Mouse (Mus musculus): ENCODE data around the gene Sema6b. TPM values are rescaled to one million over a fixed set of nuclear protein-coding genes. Genes with fewer than 3 reads are reported as not detected.
"Not testable (repeated sequence)": the region's sequence is repeated elsewhere in the genome, so short reads cannot be mapped to it uniquely, and the experiment has no call there.

Sema6b gene
- polyA plus RNA-seq, 1 experiment from 2014 or later, result 1.5 TPM

DNA sequence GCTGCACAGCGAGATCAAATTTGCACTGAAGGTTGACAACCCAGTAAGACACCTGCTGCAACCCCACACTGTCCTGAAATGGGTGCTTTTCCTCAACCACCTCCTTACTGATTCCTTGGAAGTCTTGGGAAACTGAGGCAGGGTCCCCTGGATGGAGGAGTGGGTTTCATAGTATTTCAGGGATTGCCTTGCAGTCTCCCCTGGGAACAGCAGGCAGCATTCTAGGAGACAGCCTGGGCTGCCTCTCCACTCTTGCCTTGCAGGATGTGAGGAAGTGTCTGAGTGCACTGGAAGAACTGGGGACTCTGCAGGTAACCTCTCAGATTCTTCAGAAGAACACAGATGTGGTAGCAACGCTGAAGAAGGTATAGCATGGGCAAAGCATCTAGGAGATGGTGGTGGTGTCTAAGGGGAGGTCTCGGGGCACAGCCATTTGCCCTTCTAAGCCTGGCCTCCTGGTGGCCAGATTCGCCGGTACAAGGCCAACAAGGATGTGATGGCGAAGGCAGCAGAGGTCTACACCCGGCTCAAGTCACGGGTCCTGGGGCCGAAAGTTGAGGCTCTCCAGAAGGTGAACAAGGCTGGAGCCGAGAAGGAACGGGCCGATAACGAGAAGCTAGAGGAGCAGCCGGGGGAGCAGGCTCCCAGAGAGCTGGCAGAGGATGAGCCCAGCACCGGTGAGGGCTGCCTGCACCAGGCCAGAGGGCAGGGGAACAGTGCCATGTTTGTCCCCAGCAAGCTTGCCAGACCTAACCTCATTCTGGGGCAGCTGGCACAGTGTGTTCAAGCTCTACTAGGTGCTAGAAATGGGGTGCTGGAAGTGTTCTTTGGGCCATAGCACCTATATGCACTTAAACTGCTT lies 41.2 kb downstream of the Sema6b start:
- H3K27ac ChIP-seq, result no peak overlapping the region
- H3K9me3 ChIP-seq (replicated peaks), result no peaks in the 10 kb centered on the region
- H3K36me3 ChIP-seq, result peaks cover 99% of the 10 kb centered on the region
- no peaks in the 10 kb centered on the region for H3K4me1 ChIP-seq
- H3K4me2 ChIP-seq, result no peak overlapping the region
- H3K27me3 ChIP-seq (replicated peaks), result no peaks in the 10 kb centered on the region
- no peak for ATAC-seq
- 85% methylated on average over 15 of the region's 15 CpGs for WGBS (ENCODE audit: insufficient replicate concordance)
- no peak overlapping the region for H3K9ac ChIP-seq
- no peak overlapping the region for H3K4me3 ChIP-seq

- H3K27me3 ChIP-seq (replicated peaks), result no peaks in the 10 kb centered on the region
- peaks cover 98% of the 10 kb centered on the region for H3K36me3 ChIP-seq
- H3K27ac ChIP-seq, result no peak overlapping the region
Observed at GRCm38 (mm10) chr17:56098180-56098579, 42.0 kb downstream of the Sema6b start.

DNA sequence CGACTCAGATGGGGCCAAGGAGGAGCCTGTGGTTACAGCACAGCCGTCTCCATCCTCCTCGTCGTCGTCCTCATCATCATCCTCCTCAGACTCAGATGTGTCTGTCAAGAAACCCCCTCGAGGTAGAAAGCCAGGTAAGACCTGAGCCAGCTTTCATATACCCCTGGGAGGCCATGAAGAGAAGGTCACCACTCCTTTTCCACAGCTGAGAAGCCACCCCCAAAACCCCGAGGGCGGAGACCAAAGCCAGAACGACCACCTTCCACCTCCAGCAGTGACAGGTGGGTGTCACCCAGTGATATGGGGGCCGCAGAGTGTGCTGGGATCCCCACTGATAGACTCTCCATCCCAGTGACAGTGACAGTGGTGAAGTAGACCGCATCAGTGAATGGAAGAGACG lies 43.3 kb downstream of the Sema6b start:
- no peak overlapping the region for H3K4me2 ChIP-seq
- H3K27me3 ChIP-seq (replicated peaks), result no peaks in the 10 kb centered on the region
- H3K9me3 ChIP-seq (replicated peaks), result no peaks in the 10 kb centered on the region
- no peak overlapping the region for H3K4me3 ChIP-seq
- H3K9ac ChIP-seq, result no peak overlapping the region
- H3K4me1 ChIP-seq, result no peaks in the 10 kb centered on the region
- ATAC-seq, result no peak
- 81% methylated on average over 12 of the region's 12 CpGs for WGBS (ENCODE audit: insufficient replicate concordance)
- peaks cover 92% of the 10 kb centered on the region for H3K36me3 ChIP-seq
- H3K27ac ChIP-seq, result no peak overlapping the region

More at GRCm38 (mm10) chr17:56098180-56098579, 42.0 kb downstream of the Sema6b start:
- no peak for ATAC-seq
- H3K9me3 ChIP-seq (replicated peaks), result no peaks in the 10 kb centered on the region
- H3K9ac ChIP-seq, result no peak overlapping the region
- no peak overlapping the region for H3K4me3 ChIP-seq
- 90% methylated on average over 8 of the region's 8 CpGs for WGBS (ENCODE audit: insufficient replicate concordance)
- no peak overlapping the region for H3K4me2 ChIP-seq
- H3K4me1 ChIP-seq, result no peaks in the 10 kb centered on the region

GRCm38 (mm10) chr17:56092794-56093193 lies 47.3 kb downstream of the Sema6b start:
- peaks cover 84% of the 10 kb centered on the region for H3K36me3 ChIP-seq
- no peaks in the 10 kb centered on the region for H3K27me3 ChIP-seq (replicated peaks)
- 85% methylated on average over 1 of the region's 1 CpGs for WGBS (ENCODE audit: insufficient replicate concordance)
- no peak overlapping the region for H3K9ac ChIP-seq
- no peak overlapping the region for H3K4me2 ChIP-seq
- no peaks in the 10 kb centered on the region for H3K9me3 ChIP-seq (replicated peaks)
- no peak overlapping the region for H3K27ac ChIP-seq
- 0 out of 2 replicates have a peak, but pooled peaks have one; percentile 25 for ATAC-seq
- H3K4me1 ChIP-seq, result no peaks in the 10 kb centered on the region
- H3K4me3 ChIP-seq, result no peak overlapping the region

- whole genome bisulfite sequencing (ENCODE audit: insufficient replicate concordance), result 63% methylated on average over 1 of the region's 1 CpGs
- Histone ChIP-seq H3K4me3 (no peak overlapping the region), H3K36me3 (peaks cover 82% of the 10 kb centered on the region), H3K4me2 (no peak overlapping the region), H3K9me3 (replicated peaks) (no peaks in the 10 kb centered on the region), H3K27ac (no peak overlapping the region), H3K4me1 (no peaks in the 10 kb centered on the region), H3K9ac (no peak overlapping the region), H3K27me3 (replicated peaks) (no peaks in the 10 kb centered on the region)
- ATAC-seq, result no peak
Observed at GRCm38 (mm10) chr17:56092312-56092711, 47.8 kb downstream of the Sema6b start.

DNA sequence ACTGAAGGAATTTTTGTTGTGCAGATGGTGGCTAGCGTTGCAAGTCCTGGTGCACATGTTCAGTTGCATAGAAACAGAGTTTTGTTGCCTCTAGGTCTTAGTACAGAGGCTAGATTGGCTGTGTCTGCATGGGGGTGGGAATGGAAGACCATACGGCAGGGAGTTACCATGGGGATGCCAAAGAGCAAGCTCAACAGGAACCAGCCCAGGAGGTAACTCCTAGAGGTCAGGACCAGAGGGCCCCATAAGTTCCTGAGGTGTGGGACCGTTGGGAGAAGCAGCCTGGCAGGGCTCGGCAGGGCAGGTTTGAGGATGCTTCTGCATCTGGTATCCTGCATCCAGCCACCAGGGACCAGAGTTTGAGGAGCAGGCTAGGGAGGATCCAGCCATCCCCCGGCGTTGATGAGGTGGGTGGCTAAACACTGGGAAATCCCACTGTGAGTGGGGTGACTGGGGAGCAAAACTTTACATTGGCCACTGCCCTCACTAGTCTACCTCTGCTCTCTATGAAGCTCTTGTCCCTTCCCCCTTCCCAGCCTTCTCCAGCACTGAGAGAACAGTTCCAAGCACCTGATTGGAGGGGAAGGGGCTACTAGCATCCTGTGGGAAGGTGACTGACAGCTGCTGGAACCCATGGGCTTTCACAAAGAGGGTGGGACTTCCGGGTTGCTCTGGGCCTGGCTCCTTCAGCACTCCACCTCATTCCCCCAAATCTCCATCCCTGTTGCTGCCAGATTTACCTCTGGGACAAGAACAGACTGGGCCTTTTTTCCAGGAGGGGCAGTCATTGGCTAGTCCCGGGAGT lies 59.2 kb downstream of the Sema6b start:
- no peaks in the 10 kb centered on the region for H3K27me3 ChIP-seq (replicated peaks)
- H3K36me3 ChIP-seq, result peaks cover 41% of the 10 kb centered on the region
- no peak for ATAC-seq
- 28% methylated on average over 8 of the region's 8 CpGs for WGBS (ENCODE audit: insufficient replicate concordance)
- no peaks in the 10 kb centered on the region for H3K9me3 ChIP-seq (replicated peaks)
- peaks cover 29% of the 10 kb centered on the region for H3K4me1 ChIP-seq
- H3K4me3 ChIP-seq, result peak overlapping the region; percentile 88
- peak overlapping the region; percentile 27; the same call in 1 of the 2 replicates for H3K27ac ChIP-seq
- peak overlapping the region; percentile 94 for H3K9ac ChIP-seq
- peak overlapping the region; percentile 94 for H3K4me2 ChIP-seq

GRCm38 (mm10) chr17:56079921-56080320 lies 60.2 kb downstream of the Sema6b start:
- WGBS (ENCODE audit: insufficient replicate concordance), result under 1% methylated on average over 11 of the region's 11 CpGs
- H3K4me3 ChIP-seq, result peak overlapping the region; percentile 88
- H3K9me3 ChIP-seq (replicated peaks), result no peaks in the 10 kb centered on the region
- peaks cover 39% of the 10 kb centered on the region for H3K4me1 ChIP-seq
- H3K36me3 ChIP-seq, result peaks cover 31% of the 10 kb centered on the region
- H3K27me3 ChIP-seq (replicated peaks), result no peaks in the 10 kb centered on the region
- no peak for ATAC-seq
- peak overlapping the region; percentile 94 for H3K9ac ChIP-seq
- H3K27ac ChIP-seq, result peak overlapping the region; percentile 80
- H3K4me2 ChIP-seq, result peak overlapping the region; percentile 94

GRCm38 (mm10) chr17:56078880-56079795 lies 61.0 kb downstream of the Sema6b start, which contains the start of gene Hdgfl2:
Hdgfl2 (plus strand) TSS chr17:56079634.
- H3K4me3 ChIP-seq, result peak within 1 kb of the TSS; percentile 88
- H3K36me3 ChIP-seq, result peaks cover 24% of the 10 kb centered on the region
- no peaks in the 10 kb centered on the region for H3K27me3 ChIP-seq (replicated peaks)
- peak within 1 kb of the TSS; percentile 94 for H3K9ac ChIP-seq
- H3K4me1 ChIP-seq, result peaks cover 47% of the 10 kb centered on the region
- WGBS (ENCODE audit: insufficient replicate concordance), result under 1% methylated on average over 61 of the region's 61 CpGs
- peak within 1 kb of the TSS; percentile 94 for H3K4me2 ChIP-seq
- H3K9me3 ChIP-seq (replicated peaks), result no peaks in the 10 kb centered on the region
- peak within 1 kb of the TSS; percentile 82 for H3K27ac ChIP-seq
- ATAC-seq, result peak; percentile 90

GRCm38 (mm10) chr17:56078361-56078760 lies 61.8 kb downstream of the Sema6b start:
- not testable (repeated sequence) for ATAC-seq; H3K27me3 ChIP-seq (replicated peaks); H3K9me3 ChIP-seq (replicated peaks)
- 54% methylated on average over 9 of the region's 9 CpGs for WGBS (ENCODE audit: insufficient replicate concordance)
- H3K27ac ChIP-seq, result peak overlapping the region; percentile 82
- peak overlapping the region; percentile 88 for H3K4me3 ChIP-seq
- peak overlapping the region; percentile 94 for H3K4me2 ChIP-seq
- peaks cover 55% of the 10 kb centered on the region for H3K4me1 ChIP-seq
- H3K36me3 ChIP-seq, result peaks cover 18% of the 10 kb centered on the region
- H3K9ac ChIP-seq, result peak overlapping the region; percentile 62

GRCm38 (mm10) chr17:56077523-56077922 lies 62.6 kb downstream of the Sema6b start:
- Histone ChIP-seq H3K27ac (no peak overlapping the region), H3K4me2 (no peak overlapping the region), H3K4me3 (no peak overlapping the region), H3K36me3 (peaks cover 18% of the 10 kb centered on the region), H3K9ac (no peak overlapping the region), H3K9me3 (replicated peaks) (no peaks in the 10 kb centered on the region), H3K27me3 (replicated peaks) (no peaks in the 10 kb centered on the region), H3K4me1 (peaks cover 55% of the 10 kb centered on the region)
- 75% methylated on average over 5 of the region's 5 CpGs for WGBS (ENCODE audit: insufficient replicate concordance)
- no peak for ATAC-seq

GRCm38 (mm10) chr17:56074827-56075208 lies 65.3 kb downstream of the Sema6b start, which contains the start of gene Ubxn6:
Ubxn6 (minus strand) TSS chr17:56075028.
- Histone ChIP-seq H3K9me3 (replicated peaks) (no peaks in the 10 kb centered on the region), H3K27ac (peak within 1 kb of the TSS; percentile 98), H3K36me3 (peaks cover 35% of the 10 kb centered on the region), H3K4me2 (peak within 1 kb of the TSS; percentile 96), H3K4me1 (peaks cover 34% of the 10 kb centered on the region), H3K27me3 (replicated peaks) (no peaks in the 10 kb centered on the region), H3K4me3 (peak within 1 kb of the TSS; percentile 84), H3K9ac (peak within 1 kb of the TSS; percentile 81)
- peak; percentile 22 for ATAC-seq
- WGBS (ENCODE audit: insufficient replicate concordance), result under 1% methylated on average over 35 of the region's 35 CpGs

All from liver, embryonic 12.5 days (tissue).